Mouse (Mus musculus) c-Kit-positive CD71-positive TER-119-positive erythroid progenitor cells, embryonic 14.5 days (primary cell): ENCODE results near the gene Atp23.
A peak's percentile ranks its signal among the peaks of the same experiment; 100 is the strongest.

Experiments
- DNase-seq: peaks from one replicate; pipeline ENCODE4 v3.0.0-alpha.2; 2013; ENCODE audit warnings: low spot score

Gene Atp23

DNA sequence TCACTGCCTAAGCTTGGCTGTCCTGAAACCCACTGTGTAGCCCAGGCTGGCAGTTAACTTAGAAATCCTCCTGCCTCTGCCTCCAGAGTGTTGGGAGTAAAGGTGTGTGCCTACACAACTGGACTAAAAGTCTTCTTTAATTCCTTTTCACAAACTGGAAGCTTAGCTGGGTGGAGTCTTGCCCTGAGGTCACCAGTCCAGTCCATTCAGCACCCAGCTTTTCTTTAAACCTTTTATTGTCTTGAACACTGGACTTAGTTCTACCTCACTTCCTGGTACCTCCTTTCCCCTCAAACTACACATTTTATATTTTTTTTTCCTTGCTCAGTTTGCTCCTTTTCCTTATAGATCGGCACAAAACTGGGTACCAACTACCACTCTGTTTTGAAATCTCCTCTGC is 10.3 kb upstream of the Atp23 start:
- DNase-seq: no peak

DNA sequence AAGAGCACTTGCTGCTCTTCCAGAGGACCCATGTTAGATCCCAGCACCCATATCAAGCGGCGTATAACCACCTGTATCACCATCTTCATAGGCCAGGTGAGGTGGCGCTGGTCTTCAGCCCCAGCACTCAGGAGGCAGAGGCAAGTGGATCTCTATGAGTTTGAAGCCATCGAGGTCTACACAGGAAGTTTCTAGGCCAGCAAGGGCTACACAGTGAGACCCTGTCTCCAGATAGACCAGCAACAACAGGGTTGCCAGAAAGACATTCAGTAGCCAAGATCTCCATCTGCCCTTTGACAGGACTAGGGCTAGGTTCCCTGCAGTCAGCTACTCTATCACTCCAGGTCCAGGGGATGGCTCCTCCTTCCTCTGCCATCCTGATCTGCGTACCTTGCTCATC is 5.7 kb upstream of the Atp23 start:
- DNase-seq: no peak

DNA sequence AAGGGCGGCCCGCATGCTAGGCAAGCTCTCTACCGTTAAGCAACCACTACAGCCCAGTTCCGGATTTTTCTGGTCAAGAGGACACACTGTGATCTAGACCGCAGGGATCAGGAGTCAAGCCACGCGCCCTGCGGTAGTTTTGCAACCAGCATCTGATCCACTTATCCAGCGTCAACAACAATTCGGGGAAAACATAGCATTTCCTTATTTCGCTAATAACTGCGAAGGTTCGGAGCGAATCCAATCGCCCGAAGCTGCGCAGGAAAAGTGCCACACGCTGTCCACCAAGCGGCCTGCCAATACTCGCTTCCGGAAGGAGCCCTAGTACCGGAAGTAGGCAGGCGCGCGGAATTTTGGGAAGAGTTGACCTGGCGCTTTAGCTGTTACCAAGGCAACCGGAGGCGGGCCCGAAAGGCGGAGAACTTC is 4.5 kb upstream of the Atp23 start:
- peak; percentile 91 for DNase-seq

DNA sequence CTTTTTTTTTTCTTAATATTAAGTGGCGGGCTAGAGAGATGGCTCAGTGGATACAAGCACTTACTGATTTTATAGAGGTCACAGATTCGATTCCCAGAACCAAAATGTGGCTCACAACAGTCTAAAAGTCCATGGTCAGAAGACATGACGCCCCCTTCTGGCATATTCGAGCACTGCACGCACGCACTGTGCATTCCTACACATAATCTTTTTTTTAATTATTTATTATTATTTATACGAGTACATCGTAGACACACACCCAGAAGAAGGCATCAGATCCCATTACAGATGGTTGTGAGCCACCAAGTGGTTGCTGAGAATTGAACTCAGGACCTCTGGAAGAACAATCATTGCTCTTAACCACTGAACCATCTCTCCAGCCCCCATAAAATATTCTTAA is 3.9 kb upstream of the Atp23 start:
- DNase-seq: no peak

DNA sequence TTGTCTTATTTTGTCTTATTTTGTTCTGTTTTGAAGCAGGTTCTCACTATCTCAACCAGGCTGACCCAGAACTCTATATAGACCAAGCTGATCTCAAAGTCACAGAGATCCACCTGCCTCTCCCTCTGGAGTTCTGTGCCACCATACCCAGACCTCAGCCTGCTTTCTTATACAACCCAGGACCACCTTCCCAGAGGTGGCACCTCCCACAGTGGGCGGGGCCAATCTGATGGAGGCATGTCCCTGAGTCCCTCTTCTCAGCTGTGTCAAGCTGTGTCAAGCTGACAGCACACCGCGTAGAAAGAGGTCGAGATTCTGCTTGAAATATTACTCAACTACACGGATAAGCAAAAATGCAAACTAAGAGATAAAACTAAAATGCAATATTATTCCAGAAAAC is 3.1 kb upstream of the Atp23 start:
- DNase-seq: no peak

DNA sequence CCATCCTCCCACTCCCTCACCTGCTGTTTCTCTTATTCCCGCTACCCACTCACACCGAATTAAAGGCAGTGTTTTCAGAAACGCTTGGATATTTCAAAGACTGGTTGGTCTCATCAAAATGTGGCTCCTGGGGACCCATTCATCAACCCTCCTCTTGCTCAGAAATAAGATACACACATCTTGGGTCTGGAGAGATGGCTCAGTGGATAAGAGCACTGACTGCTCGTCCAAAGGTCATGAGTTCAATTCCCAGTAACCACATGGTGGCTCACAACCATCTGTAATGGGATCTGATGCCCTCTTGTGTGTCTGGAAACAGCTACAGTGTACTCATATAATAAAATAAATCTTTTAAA is 311 bp upstream of the Atp23 start:
- DNase-seq: no peak

DNA sequence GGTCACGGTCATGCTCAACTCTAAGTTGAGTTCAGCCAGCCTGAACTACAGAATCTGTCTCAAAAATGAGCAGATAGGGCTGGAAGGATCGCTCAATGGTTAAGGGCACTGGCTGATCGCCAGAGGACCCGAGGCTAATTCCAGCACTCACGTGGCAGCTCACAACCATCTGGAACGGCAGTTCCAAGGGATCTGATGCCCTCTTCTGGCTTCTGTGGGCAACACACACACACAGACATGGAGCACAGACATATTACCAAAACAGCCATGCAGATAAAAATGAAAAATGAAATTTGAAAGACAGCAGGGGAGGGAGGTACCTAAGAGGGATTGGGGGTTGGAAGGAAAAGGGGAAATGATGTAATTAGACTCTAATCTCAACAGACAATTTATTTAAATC is 5.3 kb downstream of the Atp23 start:
- no peak for DNase-seq

DNA sequence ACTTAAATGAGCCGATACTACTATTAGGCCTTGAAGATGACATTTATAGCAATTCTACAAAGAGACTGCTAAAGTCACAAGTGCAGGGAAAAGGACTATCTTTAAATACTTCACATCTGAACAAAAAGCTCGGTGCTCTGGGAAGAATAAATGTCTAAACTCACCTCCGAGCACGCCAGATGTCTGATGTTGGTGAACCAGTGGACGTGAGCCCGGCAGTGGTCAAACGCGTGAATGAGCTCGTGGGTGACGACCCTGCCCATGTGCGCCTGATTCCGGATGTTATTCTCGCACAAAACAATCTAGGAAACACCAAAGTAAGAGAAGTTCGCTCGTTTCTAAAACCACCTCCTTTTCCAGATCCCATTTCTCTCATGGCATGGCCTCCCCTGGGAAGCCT is 7.1 kb downstream of the Atp23 start:
- no peak for DNase-seq

DNA sequence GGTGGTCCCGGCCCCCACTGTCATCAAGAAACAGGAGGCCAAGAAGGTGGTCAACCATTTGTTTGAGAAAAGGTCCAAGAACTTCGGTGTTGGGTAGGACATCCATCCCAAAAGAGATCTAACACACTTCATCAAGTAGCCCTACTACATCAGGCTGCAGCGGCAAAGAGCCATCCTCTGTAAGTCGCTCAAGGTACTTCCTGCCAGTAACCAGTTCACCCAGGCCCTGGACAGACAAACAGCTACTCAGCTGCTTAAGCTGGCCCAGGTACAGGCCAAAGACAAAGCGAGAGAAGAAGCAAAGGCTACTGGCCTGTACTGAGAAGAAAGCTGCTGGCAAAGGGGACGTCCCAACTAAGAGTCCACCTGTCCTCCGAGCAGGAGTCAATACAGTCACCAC is 8.0 kb downstream of the Atp23 start:
- DNase-seq: no peak

DNA sequence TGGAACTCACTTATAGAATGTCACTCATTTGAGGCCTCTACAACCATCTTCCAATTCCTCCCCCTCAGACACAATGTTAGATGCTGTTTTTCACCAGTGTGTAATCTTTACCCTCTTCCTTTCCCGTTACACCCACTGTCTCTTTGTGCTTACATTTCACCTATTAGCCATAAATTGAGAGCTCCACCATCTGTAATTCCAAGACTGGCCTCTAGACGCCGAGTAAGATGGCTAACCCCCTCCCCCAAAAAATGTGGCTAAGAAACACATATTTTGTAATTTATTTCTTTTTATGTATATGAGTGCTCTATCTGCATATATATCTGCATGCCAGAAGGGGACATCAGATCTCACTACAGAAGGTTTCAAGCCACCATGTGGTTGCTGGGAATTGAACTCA is 27.4 kb downstream of the Atp23 start:
- DNase-seq: no peak

DNA sequence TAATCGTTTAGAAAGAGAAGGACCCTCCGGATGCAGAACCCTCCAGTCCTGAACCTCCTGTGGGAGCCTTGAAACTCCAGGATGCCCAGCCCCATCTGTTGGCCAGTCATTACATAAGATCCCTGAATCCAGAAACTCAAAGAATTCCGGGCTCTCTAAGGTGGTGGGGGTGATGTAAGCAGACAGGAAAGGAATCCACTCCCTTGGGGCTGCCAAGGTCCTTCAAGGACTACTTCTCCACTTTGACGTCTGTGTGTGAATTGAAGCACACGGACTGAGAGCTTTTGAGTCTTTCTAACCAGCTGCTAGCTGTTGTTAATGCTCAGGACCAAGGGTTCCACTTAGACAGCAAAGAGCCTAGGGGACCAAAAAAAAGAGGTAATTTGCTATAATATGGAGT is 28.9 kb downstream of the Atp23 start:
- DNase-seq: no peak

DNA sequence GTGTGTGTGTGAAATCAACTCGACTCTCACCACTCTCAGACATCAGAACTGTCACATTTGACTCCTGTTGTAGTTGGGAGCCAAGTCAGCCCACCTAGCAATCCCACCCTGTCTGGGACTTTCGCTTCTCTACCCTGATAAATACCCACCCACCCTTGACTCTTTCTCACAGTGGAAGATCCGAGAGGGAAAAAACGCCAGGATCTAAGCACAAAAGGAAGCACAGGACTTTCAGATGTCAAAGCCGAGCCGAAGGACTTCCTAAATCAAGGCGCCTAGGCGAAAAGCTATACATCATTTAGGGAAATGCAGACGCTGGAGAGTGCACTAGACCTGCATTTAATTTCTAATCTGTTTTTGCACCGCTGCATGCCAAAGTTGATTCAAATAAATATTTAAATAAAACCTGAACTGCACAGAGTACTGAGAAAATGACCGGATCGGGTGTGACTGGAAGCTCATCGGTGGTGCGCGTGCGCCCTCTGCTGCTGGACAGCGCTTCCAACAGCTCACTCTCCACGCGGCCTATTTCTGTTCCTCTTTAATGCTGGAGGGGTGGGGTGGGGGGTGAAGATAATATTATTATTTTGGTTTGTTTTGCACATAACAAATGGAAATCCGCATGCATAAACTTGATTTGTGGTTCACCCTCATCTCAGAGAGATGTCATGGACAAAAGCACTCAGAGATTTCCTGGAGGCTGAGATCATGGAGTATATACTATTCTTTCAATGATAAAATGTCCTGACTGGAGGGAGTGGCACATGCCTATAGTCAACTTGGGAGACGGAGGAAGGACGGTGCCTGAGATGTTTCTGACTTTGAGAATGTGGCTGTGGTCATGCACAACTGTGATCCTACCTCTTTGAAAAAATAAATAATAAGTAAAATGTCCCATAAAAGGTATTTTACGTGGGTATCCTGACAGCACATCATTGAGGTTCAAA is 31.5 kb downstream of the Atp23 start:
- peak; percentile 27 for DNase-seq

DNA sequence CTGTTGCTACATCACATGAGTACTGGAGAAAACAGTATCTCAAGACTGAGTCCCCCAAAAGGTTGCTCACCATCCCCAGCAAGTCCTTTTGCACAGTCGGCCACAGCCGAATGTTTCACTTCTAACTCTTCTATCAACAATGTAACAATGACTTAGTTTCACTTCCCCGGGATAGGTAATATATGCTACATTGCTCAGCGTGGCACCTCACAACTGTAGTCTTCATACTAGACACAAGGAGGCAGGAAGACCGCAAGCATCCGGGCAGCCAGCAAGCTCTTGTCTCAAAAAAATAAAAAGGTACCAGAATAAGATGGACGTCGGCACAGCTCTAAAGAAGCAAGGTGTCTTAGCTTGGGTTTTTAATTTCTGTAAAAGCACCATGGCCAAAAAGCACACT is 35.9 kb downstream of the Atp23 start:
- DNase-seq: no peak

DNA sequence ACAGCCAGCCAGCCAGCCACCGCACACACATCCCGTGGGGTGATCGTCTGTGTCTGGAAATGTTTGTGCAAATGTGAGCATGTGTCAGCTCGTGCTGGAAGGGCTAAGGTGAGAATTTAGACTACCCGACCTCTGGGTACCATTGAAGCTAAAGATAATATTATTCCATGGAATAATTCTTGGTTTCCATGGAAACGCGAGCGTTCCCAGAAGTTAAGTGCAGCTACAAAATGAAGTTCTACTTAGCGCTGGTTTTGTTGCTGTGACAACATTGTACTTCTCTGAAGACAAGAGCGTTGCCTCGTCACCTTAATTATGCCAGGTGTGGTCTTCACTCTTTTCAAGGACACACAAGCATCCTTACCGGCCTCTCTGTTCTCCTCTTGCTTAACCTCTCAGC is 39.0 kb downstream of the Atp23 start:
- no peak for DNase-seq

DNA sequence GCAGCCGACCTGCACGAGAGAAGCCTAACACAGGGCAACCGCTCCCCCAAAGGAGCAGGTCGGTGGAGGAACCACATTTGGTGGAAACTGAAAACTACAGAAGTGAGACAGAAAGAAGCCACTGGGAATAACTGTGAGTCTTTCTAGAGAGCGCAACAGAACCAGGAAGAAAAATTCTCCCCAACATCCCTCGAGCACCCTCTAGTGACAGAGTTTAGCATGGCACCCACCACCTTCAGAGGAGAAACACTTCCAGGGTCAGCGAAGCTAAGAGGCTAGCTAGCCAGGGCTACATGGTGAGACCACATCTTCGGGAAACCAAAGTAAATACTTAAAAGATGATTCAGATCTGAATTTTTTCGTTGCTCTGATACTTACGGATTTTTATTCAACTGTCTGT is 47.9 kb downstream of the Atp23 start:
- no peak for DNase-seq

DNA sequence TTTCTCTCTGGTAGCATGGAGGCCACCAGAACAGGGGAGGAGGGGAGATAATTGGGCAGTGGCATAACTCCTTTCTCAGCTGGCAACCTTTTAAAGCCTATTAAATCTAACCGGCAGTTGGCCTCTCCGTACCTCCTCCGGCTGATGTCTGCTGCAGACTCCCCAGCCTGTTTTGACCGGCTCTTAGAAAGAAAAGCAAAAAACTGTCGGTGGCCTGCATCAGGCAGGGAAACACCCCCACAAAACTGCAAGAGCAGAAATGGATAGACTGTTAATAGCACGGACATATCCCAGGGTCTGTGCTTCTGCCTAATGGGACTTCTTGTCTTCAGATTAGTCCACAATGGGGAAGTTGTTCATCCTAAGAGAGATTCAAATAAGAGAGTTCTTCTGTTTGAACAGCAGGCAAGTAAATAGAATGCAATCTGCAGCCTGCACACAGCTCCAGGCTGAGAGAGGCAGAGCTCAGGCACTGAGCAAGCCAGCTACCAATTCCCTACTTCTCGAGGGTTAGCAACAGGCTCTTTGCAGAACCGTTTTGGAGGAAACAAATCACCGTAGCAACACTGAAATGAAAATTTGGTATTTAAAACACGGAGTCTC is 55.7 kb downstream of the Atp23 start:
- DNase-seq: no peak

DNA sequence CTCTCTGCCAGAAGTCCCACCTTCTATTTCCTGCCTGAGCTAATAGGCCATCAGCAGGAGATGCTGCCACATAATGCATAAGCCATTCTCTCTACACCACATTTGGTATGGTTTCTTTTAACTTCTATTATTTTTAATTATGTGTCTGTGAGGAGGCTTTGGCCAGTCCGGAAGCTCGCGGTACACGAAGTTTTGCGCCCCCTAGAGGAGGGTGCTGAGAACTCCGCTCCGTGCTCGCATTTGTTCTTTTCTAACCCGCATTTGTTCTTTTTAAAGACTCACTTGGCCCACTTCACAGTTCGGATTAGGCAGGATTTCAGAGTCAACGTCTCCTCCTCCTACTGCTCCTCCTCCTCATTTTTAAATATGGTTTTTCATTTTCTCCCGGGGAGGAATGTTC is 56.5 kb downstream of the Atp23 start:
- DNase-seq: no peak

DNA sequence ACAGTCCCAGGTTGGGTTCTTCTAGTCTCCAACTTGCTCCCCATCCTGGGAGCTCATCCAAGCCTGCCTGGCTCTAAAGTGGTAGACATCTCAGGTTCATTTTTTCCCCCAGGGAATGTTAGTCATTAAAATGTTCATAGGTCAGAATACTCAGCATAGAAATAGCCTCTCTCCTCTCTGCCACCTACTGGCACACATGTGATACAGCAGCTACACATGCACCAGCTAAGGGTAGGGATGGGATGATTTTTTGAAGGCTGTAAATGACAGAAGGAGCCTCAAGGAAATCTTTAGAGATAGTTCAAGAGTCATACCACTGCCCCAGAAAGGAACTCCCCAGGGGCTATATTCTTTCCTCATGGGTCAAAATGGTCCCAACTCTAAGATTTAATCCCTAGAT is 60.9 kb downstream of the Atp23 start:
- no peak for DNase-seq

DNA sequence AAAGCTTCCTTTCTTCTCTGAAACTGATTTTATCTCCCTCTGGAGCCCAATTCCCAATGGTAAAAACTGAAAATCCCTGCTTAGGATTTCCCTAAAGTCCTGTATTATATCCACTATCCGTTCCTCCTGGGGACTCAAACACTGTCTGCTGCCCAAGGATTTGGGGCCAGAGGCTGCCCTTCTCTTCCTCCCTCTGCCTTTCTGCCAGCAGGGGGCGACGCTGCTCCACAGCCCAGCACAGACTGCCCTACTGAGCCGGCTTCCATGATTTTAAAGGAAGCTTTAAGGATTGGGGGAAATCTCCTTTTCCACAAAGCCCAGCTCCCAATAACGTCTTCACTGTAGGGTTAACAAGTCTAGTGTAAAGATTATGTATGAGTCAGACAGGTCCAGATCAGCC is 68.1 kb downstream of the Atp23 start:
- no peak for DNase-seq

DNA sequence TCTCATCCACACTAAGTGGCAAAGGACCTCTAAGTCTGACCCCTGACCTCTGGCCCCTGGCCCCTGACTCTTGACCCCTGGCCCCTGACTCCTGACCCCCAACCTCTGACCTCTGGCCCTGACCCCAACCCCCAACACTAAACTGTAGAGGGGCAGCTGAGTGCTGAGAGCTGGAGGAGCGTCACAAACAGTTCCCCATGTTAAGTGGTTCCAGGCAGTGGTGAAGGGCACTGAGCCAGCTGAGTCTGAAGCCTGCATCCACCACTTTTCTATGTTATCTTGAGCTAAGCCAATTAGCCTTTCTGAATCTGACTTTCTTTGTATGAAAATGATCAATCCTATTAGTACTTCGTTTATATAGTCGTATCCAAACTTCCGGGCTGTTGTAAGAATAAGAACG is 69.8 kb downstream of the Atp23 start:
- no peak for DNase-seq

DNA sequence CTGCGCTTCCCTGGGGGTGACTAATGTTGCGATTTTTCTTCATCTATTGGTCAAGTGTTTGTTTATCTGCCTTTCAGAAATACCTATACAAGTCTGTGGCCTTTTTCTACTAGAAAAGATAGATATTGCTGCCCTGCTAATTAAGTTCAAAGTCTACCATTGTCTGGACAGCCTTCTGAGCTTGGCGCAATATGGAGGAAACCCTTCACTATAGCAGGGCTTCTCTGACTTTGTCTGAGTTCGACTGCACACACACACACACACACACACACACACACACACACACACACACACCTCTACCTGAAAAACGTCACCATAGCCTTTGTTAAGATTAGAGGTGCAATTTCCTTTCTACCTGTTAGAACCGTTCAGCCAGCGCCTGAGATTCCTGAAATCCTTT is 72.5 kb downstream of the Atp23 start:
- DNase-seq: no peak

DNA sequence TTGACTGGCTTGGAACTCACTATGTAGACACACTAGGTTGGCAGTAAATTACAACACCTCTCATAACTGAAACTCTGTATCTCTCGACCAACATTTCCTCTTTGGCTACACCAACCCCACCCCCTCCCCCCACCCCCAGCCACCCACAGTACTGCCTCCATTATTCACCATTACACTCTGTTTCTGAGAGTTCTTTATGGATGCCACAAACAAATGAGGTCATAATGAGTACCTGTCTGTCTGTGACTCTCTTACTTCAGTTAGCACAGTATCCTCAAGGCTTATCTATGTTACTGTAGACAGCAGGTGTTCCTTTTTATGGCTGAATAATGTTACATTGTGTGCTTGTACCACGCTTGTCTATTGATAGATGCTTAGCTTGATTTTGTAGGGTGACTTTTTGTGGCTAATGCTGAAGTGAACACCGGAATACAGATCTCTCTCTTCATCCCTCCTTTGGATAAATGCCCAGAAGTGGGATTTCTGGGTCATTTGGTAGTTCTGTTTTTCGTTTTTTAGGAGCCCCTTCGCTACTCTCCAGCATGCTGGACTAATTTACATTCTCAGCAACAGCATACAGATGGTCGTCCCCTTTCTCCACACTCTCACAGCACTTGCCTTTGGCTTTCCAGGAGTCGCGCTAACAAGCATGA is 73.1 kb downstream of the Atp23 start:
- DNase-seq: no peak

DNA sequence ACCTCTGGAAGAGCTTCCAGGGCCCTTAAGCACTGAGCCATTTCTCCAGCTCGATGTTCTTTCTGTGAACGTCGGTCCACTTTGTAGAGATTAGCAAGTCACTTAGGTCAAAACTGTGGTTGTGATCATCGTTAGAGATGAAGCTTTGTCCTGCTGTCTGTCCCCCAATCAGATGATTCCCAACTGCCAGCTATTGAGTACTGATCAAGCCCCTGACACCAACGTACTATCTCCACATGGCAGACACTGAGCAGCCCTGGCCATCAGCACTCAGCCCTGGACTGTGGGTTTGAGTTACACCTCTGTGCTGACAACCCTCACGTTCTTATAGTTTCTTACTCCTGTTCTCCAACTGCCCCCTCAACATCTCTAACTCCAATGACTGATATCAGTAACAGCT is 74.2 kb downstream of the Atp23 start:
- no peak for DNase-seq
